Mouse (Mus musculus) kidney, embryonic 14.5 days (tissue): ENCODE data around the gene Aox3. TPM values are rescaled to one million over a fixed set of nuclear protein-coding genes. Genes with fewer than 3 reads are reported as not detected.

Source experiments
- ATAC-seq: fragments of 200-750 bp; cut with Nextera tagmentation; 2 replicates; pipeline ENCODE4 v1.8.0; 2017; ENCODE audit warnings: moderate number of reproducible peaks, mild to moderate bottlenecking, moderate TSS enrichment, moderate library complexity; ENCODE audit not compliant: low FRiP score, low TSS enrichment
- H3K27ac ChIP-seq: fragments of 300-500 bp; sonication (generic); 2 replicates; pipeline ENCODE4 v1.5.1; 2014; ENCODE audit warnings: low read depth, mild to moderate bottlenecking, low read length, moderate library complexity, mixed read lengths
- H3K27me3 ChIP-seq: fragments of 300-500 bp; sonication (generic); 2 replicates; pipeline ENCODE4 v1.6.1; 2014; ENCODE audit warnings: mild to moderate bottlenecking, low read length; ENCODE audit not compliant: control insufficient read depth, insufficient read depth
- H3K36me3 ChIP-seq: fragments of 300-500 bp; sonication (generic); 2 replicates; pipeline ENCODE4 v1.6.1; 2014; ENCODE audit warnings: low read length, mixed read lengths; ENCODE audit not compliant: control insufficient read depth, insufficient read depth
- H3K4me1 ChIP-seq: fragments of 300-500 bp; sonication (generic); 2 replicates; pipeline ENCODE4 v1.6.1; 2014; ENCODE audit warnings: low read length, mixed read lengths; ENCODE audit not compliant: control insufficient read depth, insufficient read depth
- H3K4me2 ChIP-seq: fragments of 300-500 bp; sonication (generic); replicated peaks from 2 replicates; pipeline ENCODE4 v1.6.1; 2014; ENCODE audit warnings: low read depth, mild to moderate bottlenecking, low read length
- H3K4me3 ChIP-seq: fragments of 300-500 bp; sonication (generic); 2 replicates; pipeline ENCODE4 v1.5.1; 2014; ENCODE audit warnings: mild to moderate bottlenecking, low read length
- H3K9ac ChIP-seq: fragments of 300-500 bp; sonication (generic); 2 replicates; pipeline ENCODE4 v1.6.1; 2014; ENCODE audit warnings: low read depth, mild to moderate bottlenecking, low read length, moderate library complexity
- H3K9me3 ChIP-seq: fragments of 300-500 bp; sonication (generic); 2 replicates; pipeline ENCODE4 v1.6.1; 2016; ENCODE audit warnings: low read length; ENCODE audit not compliant: control insufficient read depth
- WGBS: fragments of 180-500 bp; shearing (Covaris S2); extraction: QIAGEN DNeasy Blood & Tissue Kit; methylation state at CpG from one replicate; pipeline ENCODE4 v1.1.7; 2014; 5-methylcytosine and 5-hydroxymethylcytosine counted together
- polyA plus RNA-seq: library from polyadenylated mRNA; unstranded; fragments of >200 nt; fragmentation: Nextera tagmentation; extraction: Ambion mirVana; gene quantifications from 2 replicates; pipeline ENCODE4 v1.2.1, GENCODE M21; 2014

Gene Aox3
- polyA plus RNA-seq, 1 experiment from 2014 or later, result 5.0 TPM

DNA sequence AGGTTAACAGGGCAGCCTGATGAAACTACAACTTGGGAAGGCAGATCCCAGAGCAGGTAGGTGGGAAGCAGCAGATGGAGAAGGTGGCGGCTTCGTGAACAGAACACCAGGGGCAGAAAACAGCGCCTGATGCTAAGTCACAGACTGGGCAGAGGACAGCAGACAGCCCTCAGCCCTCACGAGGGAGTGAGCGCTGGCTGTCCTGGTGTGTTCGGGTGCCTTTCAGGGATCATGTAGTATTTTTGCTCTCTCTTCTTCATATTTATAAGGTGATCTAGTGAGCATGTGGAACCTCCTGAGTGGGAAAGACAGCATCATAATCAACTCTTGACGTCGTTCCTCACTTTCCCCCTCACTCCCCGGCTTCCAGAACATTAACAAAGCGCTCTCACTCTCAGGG lies 33.1 kb downstream of the Aox3 start:
- H3K9me3 ChIP-seq, result no peaks in the 10 kb centered on the region
- no peaks in the 10 kb centered on the region for H3K4me1 ChIP-seq
- 87% methylated on average over 10 of the region's 10 CpGs for WGBS

DNA sequence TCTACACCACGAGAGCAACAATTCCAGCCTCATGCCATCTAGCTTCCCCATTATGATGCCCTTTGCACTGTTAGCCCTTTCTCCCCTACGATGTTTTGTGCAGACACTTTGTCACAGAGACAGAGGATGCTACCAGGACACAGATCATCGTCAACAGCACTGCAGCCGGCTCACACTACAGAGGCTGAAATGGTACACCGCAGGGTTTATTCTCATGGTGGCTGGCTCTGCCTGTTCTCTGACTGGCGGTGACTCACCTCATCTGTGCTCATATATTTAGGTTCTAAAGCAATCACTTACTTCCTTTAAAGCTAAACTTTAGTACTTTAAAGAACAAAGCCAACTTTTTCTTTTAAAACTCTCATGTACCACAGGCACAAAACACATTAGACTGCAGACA lies 34.8 kb downstream of the Aox3 start:
- Histone ChIP-seq H3K9me3 (no peaks in the 10 kb centered on the region), H3K27me3 (no peaks in the 10 kb centered on the region), H3K4me3 (no peak overlapping the region), H3K4me2 (no peak overlapping the region), H3K27ac (no peak overlapping the region), H3K4me1 (no peaks in the 10 kb centered on the region), H3K9ac (no peak overlapping the region), H3K36me3 (no peaks in the 10 kb centered on the region)
- WGBS, result 49% methylated on average over 6 of the region's 6 CpGs
- ATAC-seq, result no peak

More for the DNA sequence above, 33.1 kb downstream of the Aox3 start:
- no peaks in the 10 kb centered on the region for H3K27me3 ChIP-seq
- no peak overlapping the region for H3K9ac ChIP-seq
- no peak overlapping the region for H3K4me2 ChIP-seq
- ATAC-seq, result no peak
- H3K27ac ChIP-seq, result no peak overlapping the region
- no peaks in the 10 kb centered on the region for H3K36me3 ChIP-seq
- no peak overlapping the region for H3K4me3 ChIP-seq

DNA sequence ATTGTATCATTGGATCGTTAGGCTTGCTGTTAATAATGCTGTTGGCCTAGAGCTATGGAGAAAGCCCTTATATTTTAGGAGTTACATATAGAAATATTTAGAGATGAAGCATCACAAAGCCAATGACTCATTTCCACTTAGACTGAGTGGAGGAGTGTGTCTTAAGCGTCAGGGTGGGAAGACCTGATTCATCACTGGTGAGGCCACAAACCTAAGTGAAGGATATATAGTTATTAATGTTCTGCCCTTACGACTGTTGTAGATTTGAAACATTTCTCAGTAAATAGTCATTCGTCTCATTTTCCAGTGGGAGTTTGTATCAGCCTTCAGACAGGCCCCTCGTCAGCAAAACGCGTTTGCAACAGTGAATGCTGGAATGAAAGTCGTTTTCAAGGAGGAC lies 39.3 kb downstream of the Aox3 start:
- Histone ChIP-seq H3K36me3 (no peaks in the 10 kb centered on the region), H3K27me3 (no peaks in the 10 kb centered on the region), H3K4me2 (no peak overlapping the region), H3K4me1 (no peaks in the 10 kb centered on the region), H3K9ac (no peak overlapping the region), H3K27ac (no peak overlapping the region), H3K4me3 (no peak overlapping the region), H3K9me3 (no peaks in the 10 kb centered on the region)
- no peak for ATAC-seq
- WGBS, result 55% methylated on average over 8 of the region's 8 CpGs

DNA sequence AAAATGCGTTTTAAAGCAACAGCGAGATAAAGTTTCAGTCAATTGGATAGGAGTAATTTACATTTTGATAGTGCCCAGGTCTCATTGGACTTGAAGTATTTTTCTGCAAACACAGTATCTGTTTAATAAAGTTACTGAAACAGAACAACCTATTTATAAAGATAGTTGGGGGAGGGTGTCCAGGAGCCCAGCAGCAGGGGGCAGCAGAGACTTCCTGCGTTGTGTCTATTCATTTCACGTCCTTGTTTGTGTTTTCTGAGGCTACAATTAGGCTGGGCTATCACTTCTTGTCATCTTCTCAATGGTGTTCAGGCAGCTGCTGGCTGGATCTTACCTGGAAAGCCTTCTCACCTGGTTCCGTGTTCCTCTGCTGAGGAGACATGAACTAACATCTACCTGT lies 43.8 kb downstream of the Aox3 start:
- H3K9ac ChIP-seq, result no peak overlapping the region
- 50% methylated on average over 5 of the region's 5 CpGs for WGBS
- no peaks in the 10 kb centered on the region for H3K36me3 ChIP-seq
- no peak overlapping the region for H3K27ac ChIP-seq
- H3K4me3 ChIP-seq, result no peak overlapping the region
- H3K27me3 ChIP-seq, result no peaks in the 10 kb centered on the region
- no peaks in the 10 kb centered on the region for H3K9me3 ChIP-seq
- no peak overlapping the region for H3K4me2 ChIP-seq
- peak; percentile 16; the same call in 1 of the 2 replicates for ATAC-seq
- no peaks in the 10 kb centered on the region for H3K4me1 ChIP-seq

DNA sequence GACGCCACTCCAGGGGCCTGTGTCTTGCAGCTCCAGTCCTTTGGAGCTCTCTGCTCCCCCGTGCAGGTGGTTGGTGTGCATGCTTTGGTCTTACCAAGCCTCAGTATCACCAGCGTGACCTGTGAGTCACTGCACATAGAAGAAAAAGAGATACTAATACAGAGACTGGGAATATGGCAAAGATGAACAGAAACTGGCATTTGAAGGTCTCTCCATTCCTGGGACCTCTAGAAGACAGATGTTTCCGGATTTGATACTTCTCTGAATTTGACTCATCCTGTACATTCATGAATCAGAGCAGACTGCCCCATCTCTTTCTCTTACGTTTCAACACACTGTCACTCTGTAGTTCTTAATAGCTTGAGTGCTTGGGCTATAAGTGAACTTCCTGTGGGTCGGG lies 57.0 kb downstream of the Aox3 start:
- Histone ChIP-seq H3K4me1 (no peaks in the 10 kb centered on the region), H3K36me3 (no peaks in the 10 kb centered on the region), H3K4me2 (no peak overlapping the region), H3K27me3 (no peaks in the 10 kb centered on the region), H3K9ac (no peak overlapping the region), H3K4me3 (no peak overlapping the region), H3K9me3 (no peaks in the 10 kb centered on the region), H3K27ac (no peak overlapping the region)
- no peak for ATAC-seq
- 71% methylated on average over 6 of the region's 6 CpGs for WGBS

DNA sequence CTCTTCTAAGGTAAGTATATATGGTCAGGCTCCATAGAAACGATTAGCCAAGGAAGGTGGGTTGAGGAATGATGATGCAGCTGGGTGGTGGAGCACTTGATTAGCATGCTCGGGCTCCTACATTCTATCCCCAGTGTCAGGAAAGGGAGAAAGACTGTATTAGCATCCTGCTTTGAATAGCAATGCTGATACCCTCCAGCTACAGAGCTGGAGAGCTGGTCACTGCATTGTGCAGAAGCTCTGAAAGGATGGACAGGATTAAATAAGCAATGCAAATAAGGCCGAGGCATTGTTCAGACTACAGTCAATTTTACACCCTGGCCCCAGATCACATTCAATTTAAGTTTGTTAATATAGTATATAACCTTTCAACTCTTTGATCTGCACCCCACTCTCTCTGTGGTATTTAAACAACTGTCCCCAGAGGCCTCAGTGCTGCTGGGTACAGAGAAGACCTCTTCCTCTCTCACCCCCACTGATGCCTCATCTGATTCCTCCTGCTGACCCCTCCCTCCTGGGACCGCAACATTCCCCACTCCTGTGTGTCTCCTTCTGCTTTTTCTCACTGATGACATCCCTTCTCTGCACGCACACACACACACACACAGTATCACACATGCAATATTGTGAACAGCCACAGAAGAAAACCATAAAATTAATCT lies 75.7 kb downstream of the Aox3 start:
- Histone ChIP-seq H3K27me3 (no peaks in the 10 kb centered on the region), H3K27ac (no peak overlapping the region), H3K4me3 (no peak overlapping the region), H3K4me2 (no peak overlapping the region), H3K9ac (no peak overlapping the region), H3K36me3 (no peaks in the 10 kb centered on the region), H3K9me3 (no peaks in the 10 kb centered on the region), H3K4me1 (no peaks in the 10 kb centered on the region)
- no peak for ATAC-seq
- 64% methylated on average over 5 of the region's 5 CpGs for WGBS

DNA sequence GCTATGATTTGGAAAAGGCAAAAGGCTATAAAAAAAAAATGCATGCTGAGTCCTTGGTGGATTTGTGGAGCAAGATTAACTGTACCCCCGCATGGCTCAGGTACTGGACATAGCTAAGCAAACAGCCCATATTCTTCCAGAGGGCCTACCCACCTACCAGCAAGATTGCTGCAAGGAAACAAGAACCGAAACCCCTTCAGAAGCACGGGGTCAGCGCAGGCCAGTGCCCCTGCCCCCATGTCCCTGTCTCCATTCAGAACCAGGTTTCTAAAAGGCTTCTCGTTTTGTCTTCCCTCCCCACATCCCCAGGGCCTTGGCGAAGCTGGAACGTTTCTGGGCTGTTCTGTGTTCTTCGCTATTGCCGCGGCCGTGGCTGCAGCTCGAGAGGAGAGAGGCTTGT lies 81.4 kb downstream of the Aox3 start:
- 73% methylated on average over 12 of the region's 12 CpGs for WGBS
- ATAC-seq, result no peak
- Histone ChIP-seq H3K4me3 (no peak overlapping the region), H3K4me2 (no peak overlapping the region), H3K9me3 (no peaks in the 10 kb centered on the region), H3K36me3 (no peaks in the 10 kb centered on the region), H3K9ac (no peak overlapping the region), H3K27me3 (no peaks in the 10 kb centered on the region), H3K27ac (no peak overlapping the region), H3K4me1 (no peaks in the 10 kb centered on the region)

DNA sequence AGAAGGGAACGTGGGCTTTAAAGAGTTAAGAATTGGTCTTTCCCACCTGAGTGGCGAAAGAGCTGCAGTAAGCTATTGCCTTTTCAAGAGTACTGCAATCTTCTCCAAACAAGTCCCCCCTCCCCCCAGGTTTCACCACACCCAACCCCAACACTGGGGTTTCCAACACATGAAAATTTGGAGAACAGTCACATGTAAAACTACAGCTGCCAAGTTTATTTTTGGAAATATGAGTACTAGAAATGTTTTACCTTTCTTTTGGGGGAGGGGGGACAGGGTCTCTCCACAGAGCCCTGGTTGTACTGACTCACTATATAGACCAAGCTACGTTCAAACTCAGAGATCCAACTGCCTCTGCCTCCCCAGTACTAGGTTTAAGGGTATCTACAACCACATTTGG lies 82.1 kb downstream of the Aox3 start:
- no peak overlapping the region for H3K4me2 ChIP-seq
- no peak overlapping the region for H3K9ac ChIP-seq
- no peak overlapping the region for H3K27ac ChIP-seq
- H3K27me3 ChIP-seq, result no peaks in the 10 kb centered on the region
- 67% methylated on average over 3 of the region's 3 CpGs for WGBS
- H3K4me1 ChIP-seq, result no peaks in the 10 kb centered on the region
- H3K4me3 ChIP-seq, result no peak overlapping the region
- ATAC-seq, result no peak
- no peaks in the 10 kb centered on the region for H3K9me3 ChIP-seq
- no peaks in the 10 kb centered on the region for H3K36me3 ChIP-seq

DNA sequence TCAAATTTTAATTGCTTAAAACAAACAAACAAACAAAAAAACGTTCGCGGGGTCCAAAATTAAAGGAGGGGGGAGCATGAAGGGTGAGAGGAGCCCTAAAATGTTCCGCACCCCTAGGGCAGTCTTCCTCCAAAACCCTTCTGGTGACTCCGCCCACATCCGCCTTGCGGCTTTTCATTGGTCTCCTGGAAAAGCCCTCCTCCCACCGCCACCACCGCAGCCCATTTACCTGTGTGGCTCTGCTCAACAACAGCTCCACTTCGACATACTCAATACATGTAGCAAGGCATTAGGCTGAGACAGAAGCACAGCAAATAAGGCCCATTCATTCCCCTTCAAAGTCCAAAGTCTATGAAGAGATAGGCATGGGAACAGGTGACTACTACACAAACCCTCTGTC lies 82.6 kb downstream of the Aox3 start:
- no peaks in the 10 kb centered on the region for H3K9me3 ChIP-seq
- WGBS, result 22% methylated on average over 10 of the region's 10 CpGs
- H3K27ac ChIP-seq, result no peak overlapping the region
- no peaks in the 10 kb centered on the region for H3K27me3 ChIP-seq
- no peak overlapping the region for H3K4me3 ChIP-seq
- H3K4me2 ChIP-seq, result no peak overlapping the region
- no peak overlapping the region for H3K9ac ChIP-seq
- ATAC-seq, result 0 out of 2 replicates have a peak, but pooled peaks have one; percentile 16
- no peaks in the 10 kb centered on the region for H3K36me3 ChIP-seq
- H3K4me1 ChIP-seq, result no peaks in the 10 kb centered on the region
